Mouse (Mus musculus): ENCODE measurements around the gene Ccdc51. TPM values are rescaled to one million over a fixed set of nuclear protein-coding genes. Genes with fewer than 3 reads are reported as not detected.
A peak's percentile ranks its signal among the peaks of the same experiment; 100 is the strongest.
"Not testable (repeated sequence)": the region's sequence is repeated elsewhere in the genome, so short reads cannot be mapped to it uniquely, and the experiment has no call there.

Gene Ccdc51
- total RNA-seq, 2 experiments from 2014 or later = 8.1 to 8.4 TPM

GRCm38 (mm10) chr9:109118106-109118505 is 35.8 kb downstream of the Ccdc51 start:
- no peak for DNase-seq (ENCODE audit: extremely low spot score in 1 of 2, low spot score in 1 of 2)

GRCm38 (mm10) chr9:109119571-109119970 is 37.3 kb downstream of the Ccdc51 start:
- DNase-seq (ENCODE audit: extremely low spot score in 1 of 2, low spot score in 1 of 2) = no peak

GRCm38 (mm10) chr9:109120956-109121355 is 38.7 kb downstream of the Ccdc51 start:
- DNase-seq (ENCODE audit: extremely low spot score in 1 of 2, low spot score in 1 of 2) = no peak

- no peak for DNase-seq (ENCODE audit: extremely low spot score in 1 of 2, low spot score in 1 of 2)
Observed at GRCm38 (mm10) chr9:109122553-109123085, 40.3 kb downstream of the Ccdc51 start.

GRCm38 (mm10) chr9:109123266-109123665 is 41.0 kb downstream of the Ccdc51 start:
- no peak for DNase-seq (ENCODE audit: extremely low spot score in 1 of 2, low spot score in 1 of 2)

- DNase-seq (ENCODE audit: extremely low spot score in 1 of 2, low spot score in 1 of 2) = no peak
Observed at GRCm38 (mm10) chr9:109124164-109124563, 41.9 kb downstream of the Ccdc51 start.

- DNase-seq (ENCODE audit: extremely low spot score in 1 of 2, low spot score in 1 of 2) = no peak
Observed at GRCm38 (mm10) chr9:109125043-109125442, 42.8 kb downstream of the Ccdc51 start.

- no peak for DNase-seq (ENCODE audit: extremely low spot score in 1 of 2, low spot score in 1 of 2)
Observed at GRCm38 (mm10) chr9:109125481-109125880, 43.2 kb downstream of the Ccdc51 start.

GRCm38 (mm10) chr9:109127076-109127475 is 44.8 kb downstream of the Ccdc51 start:
- DNase-seq (ENCODE audit: extremely low spot score in 1 of 2, low spot score in 1 of 2) = no peak

GRCm38 (mm10) chr9:109128211-109128610 is 45.9 kb downstream of the Ccdc51 start:
- peak in 1 of 2 experiments; percentile 64 for DNase-seq (ENCODE audit: extremely low spot score in 1 of 2, low spot score in 1 of 2)

GRCm38 (mm10) chr9:109130076-109130475 is 47.8 kb downstream of the Ccdc51 start:
- DNase-seq (ENCODE audit: extremely low spot score in 1 of 2, low spot score in 1 of 2) = no peak

GRCm38 (mm10) chr9:109140414-109140813 is 58.1 kb downstream of the Ccdc51 start:
- DNase-seq (ENCODE audit: extremely low spot score in 1 of 2, low spot score in 1 of 2) = not testable (repeated sequence)

Other genes starting within 250 kb of the Ccdc51 start
- 10 to 100 TPM; 21.4 to 21.5 TPM for gene Slc26a6, start 229.2 kb upstream of the Ccdc51 start, total RNA-seq (2021)
- gene Tmem89, start 167.9 kb upstream of the Ccdc51 start, total RNA-seq (2021) = under 1 TPM in 1 of 2 experiments, not detected in 1; 0.85 TPM
- 100 to 1,000 TPM; 353 to 403 TPM for gene Uqcrc1, start 145.9 kb upstream of the Ccdc51 start, total RNA-seq (2021)
- 1 to 10 TPM; 2.0 to 3.0 TPM for gene Col7a1, start 128.9 kb upstream of the Ccdc51 start, total RNA-seq (2021)
- gene Ucn2, start 96.5 kb upstream of the Ccdc51 start, total RNA-seq (2021) = not detected
- gene Pfkfb4, start 90.7 kb upstream of the Ccdc51 start, total RNA-seq (2021) = 10 to 100 TPM in 1 of 2 experiments, 1 to 10 TPM in 1; 10.0 to 10.9 TPM
- 10 to 100 TPM; 49.3 to 52.1 TPM for gene Shisa5, start 43.9 kb upstream of the Ccdc51 start, total RNA-seq (2021)
- 10 to 100 TPM; 13.1 to 14.2 TPM for gene Trex1, start 22.8 kb upstream of the Ccdc51 start, total RNA-seq (2021)
- 10 to 100 TPM; 21.7 to 25.7 TPM for gene Atrip, start 8.4 kb upstream of the Ccdc51 start, total RNA-seq (2021)
- 100 to 1,000 TPM; 311 to 321 TPM for gene Tma7, start 94 bp downstream of the Ccdc51 start, total RNA-seq (2021)
- gene Plxnb1, start 12.9 kb downstream of the Ccdc51 start, total RNA-seq (2021) = 10 to 100 TPM; 83.2 to 98.9 TPM
- gene Fbxw21, start 79.5 kb downstream of the Ccdc51 start, total RNA-seq (2021) = not detected
- gene Fbxw13, start 113.5 kb downstream of the Ccdc51 start, total RNA-seq (2021) = not detected
- gene Fbxw20, start 152.3 kb downstream of the Ccdc51 start, total RNA-seq (2021) = not detected
- not detected for gene Fbxw14, start 205.2 kb downstream of the Ccdc51 start, total RNA-seq (2021)

All from layer of hippocampus, postnatal 25 days (tissue).